Mouse (Mus musculus) large intestine, adult 2 months (tissue): Measurements from ENCODE around the gene Klk1b3. TPM values are rescaled to one million over a fixed set of nuclear protein-coding genes. Genes with fewer than 3 reads are reported as not detected.
"Not testable (repeated sequence)": the region's sequence is repeated elsewhere in the genome, so short reads cannot be mapped to it uniquely, and the experiment has no call there.

Source experiments
- DNase-seq: peaks from one replicate; pipeline ENCODE4 v3.0.0-alpha.2; 2012; ENCODE audit warnings: low read depth, low spot score
- WGBS: fragments of 180-500 bp; shearing (Covaris S2); methylation state at CpG from one replicate; pipeline ENCODE4 v1.1.7; 2018; 5-methylcytosine and 5-hydroxymethylcytosine counted together
- polyA plus RNA-seq: library from polyadenylated mRNA; depleted of rRNA; stranded (reverse); fragments of >200 nt; gene quantifications from 2 replicates; pipeline ENCODE4 v1.2.3, GENCODE M21; 2012; rRNA removed

Klk1b3 gene
- polyA plus RNA-seq: 0.12 and 0.18 TPM in 2 replicates

DNA sequence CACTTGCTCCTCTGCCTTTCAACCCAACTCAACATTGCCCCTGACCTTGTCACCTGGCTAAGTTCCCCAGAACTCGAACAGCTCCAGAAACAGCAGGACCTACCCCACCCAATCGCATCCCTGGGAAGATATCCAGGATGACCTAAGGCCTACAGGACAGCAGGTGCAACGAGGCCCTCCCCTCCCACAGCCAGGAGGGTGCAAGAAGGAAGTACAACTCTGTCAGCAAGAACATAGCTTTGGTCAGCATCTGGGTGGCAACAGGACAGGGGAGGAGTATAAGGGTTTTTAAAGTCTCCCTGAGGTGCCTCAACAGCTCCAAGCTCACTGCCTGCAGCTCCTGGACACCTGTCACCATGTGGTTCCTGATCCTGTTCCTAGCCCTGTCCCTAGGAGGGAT lies at the start of gene Klk1b3:
Gene Klk1b3, plus strand, starts transcription at position 301 of the 400 bp plus-strand sequence.
- 26% methylated on average over 3 of the region's 3 CpGs for WGBS
- no peak for DNase-seq

DNA sequence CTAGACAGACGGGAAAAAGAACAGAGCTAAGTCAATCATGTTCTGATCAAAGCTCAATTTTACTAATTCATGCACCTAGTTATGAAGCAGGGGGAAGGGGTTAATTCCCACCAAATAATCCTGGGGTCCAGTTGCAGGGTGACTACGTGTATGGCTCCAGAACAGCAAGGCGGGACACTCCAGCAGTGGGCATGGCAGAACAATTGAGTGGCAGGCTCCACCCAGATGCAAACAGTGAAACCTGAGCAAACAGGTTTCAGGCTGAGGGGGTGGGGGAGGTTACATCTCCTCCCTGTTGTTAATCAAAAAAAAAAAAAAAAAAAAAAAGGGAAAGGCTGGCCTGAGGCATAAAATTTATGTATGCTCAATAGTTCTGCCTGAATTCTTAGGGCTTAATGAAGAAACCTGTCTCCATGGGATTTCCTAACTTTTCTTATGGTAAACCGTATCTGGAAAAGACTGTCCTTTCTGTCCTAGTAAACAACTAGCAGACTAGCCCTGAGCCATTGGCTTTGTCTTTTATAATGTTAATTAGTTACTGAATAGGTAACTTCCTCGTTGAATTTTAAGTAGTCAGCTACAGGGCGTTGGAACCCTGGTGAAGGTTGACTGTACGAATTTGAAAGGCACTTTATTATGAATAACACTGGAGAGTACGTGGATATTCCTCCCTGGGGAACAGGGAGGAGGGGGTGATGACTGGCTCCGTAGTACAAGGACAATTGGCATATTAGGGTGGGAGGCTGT lies 18.5 kb upstream of the Klk1b3 start:
- WGBS: 26% methylated on average over 9 of the region's 9 CpGs
- no peak for DNase-seq

DNA sequence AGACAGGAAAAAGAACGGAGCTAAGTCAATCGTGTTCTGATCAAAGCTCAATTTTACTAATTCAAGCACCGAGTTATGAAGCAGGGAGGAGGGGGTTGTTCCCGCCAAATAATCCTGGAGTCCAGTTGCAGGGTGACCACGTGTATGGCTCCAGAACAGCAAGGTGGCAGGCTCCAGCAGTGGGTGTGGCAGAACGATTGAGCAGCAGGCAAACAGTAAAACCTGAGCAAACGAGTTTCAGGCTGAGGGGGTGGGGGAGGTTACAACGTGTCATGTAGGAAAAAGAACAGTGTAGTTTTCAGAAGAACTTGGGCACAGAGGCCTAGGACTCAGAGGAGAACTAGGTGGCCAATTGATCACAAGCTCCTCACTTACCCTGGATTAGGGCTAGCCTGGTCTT lies 11.5 kb upstream of the Klk1b3 start:
- not testable (repeated sequence) for DNase-seq
- 18% methylated on average over 8 of the region's 8 CpGs for WGBS

- DNase-seq: not testable (repeated sequence)
These were observed 10.1 kb upstream of the Klk1b3 start, which contains the start of gene Klk1b24 for GRCm38 (mm10) chr7:44187936-44188335. Gene Klk1b24 (plus strand): TSS chr7:44188236.

DNA sequence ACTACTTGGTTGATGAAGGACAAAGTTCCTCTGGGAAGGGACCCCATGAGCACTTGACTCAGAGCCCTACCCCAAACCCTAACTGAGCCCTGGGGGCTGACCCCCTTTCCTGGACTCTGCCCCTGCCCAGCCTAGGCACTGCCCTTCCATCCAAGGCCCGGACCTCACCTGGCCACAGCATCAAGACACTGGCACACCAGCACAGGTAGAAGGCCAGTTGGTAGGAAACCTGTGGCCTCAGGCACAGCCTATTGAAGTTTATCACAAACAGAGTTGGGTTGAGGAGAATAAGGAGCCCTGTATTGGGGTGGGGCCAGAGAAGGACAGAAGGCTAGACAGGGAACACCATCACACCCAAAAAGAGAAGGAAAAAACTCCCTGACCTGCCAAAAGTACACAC lies 4.5 kb upstream of the Klk1b3 start:
- WGBS: 86% methylated on average over 1 of the region's 1 CpGs
- not testable (repeated sequence) for DNase-seq

DNA sequence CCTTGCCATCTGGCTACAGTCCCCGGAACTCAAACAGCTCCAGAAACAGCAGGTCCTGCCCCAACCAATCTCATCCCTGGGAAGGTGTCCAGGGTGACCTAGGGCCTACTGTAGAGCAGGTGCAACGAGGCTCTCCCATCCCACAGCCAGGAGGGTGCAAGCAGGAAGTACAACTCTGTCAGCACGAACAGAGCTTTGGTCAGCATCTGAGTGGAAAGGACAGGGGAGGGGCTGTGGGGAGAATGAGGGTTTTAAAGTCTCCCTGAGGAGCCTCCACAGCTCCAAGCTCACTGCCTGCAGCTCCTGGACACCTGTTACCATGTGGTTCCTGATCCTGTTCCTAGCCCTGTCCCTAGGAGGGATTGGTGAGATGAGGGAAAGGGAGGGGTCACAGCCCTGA lies 9.1 kb downstream of the Klk1b3 start, which contains the start of gene Klk1b4:
Gene Klk1b4, plus strand, starts transcription at position 301 of the 400 bp plus-strand sequence.
- WGBS: 13% methylated on average over 3 of the region's 3 CpGs
- not testable (repeated sequence) for DNase-seq

- 88% methylated on average over 3 of the region's 3 CpGs for WGBS
- DNase-seq: no peak
These were observed 10.3 kb downstream of the Klk1b3 start for GRCm38 (mm10) chr7:44208307-44208706.

GRCm38 (mm10) chr7:44215645-44216044 lies 17.7 kb downstream of the Klk1b3 start, which contains the start of gene Klk1b5:
Gene Klk1b5 (plus strand): TSS chr7:44215945.
- 67% methylated on average over 1 of the region's 1 CpGs for WGBS
- no peak for DNase-seq

- peak; percentile 57 for DNase-seq
- 37% methylated on average over 10 of the region's 10 CpGs for WGBS
These were observed 23.6 kb downstream of the Klk1b3 start for GRCm38 (mm10) chr7:44221601-44222000.

GRCm38 (mm10) chr7:44222335-44222734 lies 24.3 kb downstream of the Klk1b3 start:
- DNase-seq: not testable (repeated sequence)
- 82% methylated on average over 6 of the region's 6 CpGs for WGBS

GRCm38 (mm10) chr7:44225076-44225475 lies 27.1 kb downstream of the Klk1b3 start, which contains the start of gene Klk1:
Gene Klk1 (plus strand): TSS chr7:44225360.
- WGBS: 19% methylated on average over 1 of the region's 1 CpGs
- peak; percentile 42 for DNase-seq

- DNase-seq: no peak
- 39% methylated on average over 3 of the region's 3 CpGs for WGBS
These were observed 37.9 kb downstream of the Klk1b3 start, which contains the start of gene Gm36864 for GRCm38 (mm10) chr7:44235909-44236308. Gene Gm36864 (plus strand): TSS chr7:44236177.

- no peak for DNase-seq
- WGBS: 49% methylated on average over 2 of the region's 2 CpGs
These were observed 41.9 kb downstream of the Klk1b3 start for GRCm38 (mm10) chr7:44239913-44240312.

DNA sequence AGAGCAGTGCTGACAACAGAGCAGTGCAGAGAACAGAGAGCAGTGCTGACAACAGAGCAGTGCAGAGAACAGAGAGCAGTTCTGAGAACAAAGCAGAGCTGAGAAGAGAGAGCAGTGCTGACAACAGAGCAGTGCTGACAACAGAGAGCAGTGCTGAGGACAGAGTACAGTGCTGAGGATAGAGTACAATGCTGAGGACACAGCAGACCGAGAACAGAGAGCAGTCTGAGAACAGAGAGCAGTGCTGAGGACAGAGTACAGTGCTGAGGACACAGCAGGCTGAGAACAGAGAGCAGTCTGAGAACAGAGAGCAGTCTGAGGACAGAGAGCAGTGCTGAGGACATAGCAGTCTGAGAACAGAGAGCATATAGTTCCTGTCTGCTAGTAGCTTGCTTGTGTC lies 42.7 kb downstream of the Klk1b3 start:
- WGBS: 40% methylated on average over 1 of the region's 1 CpGs
- no peak for DNase-seq

DNA sequence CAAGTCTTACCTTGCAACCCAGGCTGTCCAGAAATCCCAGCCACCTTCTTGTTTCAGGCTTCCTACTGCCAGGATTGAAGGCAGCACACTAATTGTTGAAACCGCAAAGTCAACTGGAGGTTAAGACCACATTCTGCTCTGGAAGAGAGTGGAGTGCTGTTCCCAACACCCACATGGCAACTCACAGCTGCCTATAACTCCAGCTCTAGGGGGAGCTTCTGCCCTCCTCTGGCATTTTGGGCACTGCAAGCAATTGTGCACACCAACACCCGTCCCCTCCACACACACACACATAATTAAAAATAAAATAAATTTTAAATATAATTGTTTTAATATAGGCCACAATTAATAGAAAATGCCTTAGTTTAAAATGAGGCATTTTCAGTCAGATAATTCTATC lies 43.2 kb downstream of the Klk1b3 start:
- WGBS: 71% methylated on average over 2 of the region's 2 CpGs
- DNase-seq: no peak

- no peak for DNase-seq
- 53% methylated on average over 1 of the region's 1 CpGs for WGBS
These were observed 46.1 kb downstream of the Klk1b3 start for GRCm38 (mm10) chr7:44244080-44244479.

GRCm38 (mm10) chr7:44246055-44246983 lies 48.3 kb downstream of the Klk1b3 start, which contains the start of the genes 1700028J19Rik and 2410002F23Rik:
Gene 1700028J19Rik (minus strand): TSS chr7:44246695.
Gene 2410002F23Rik (plus strand): TSS chr7:44246722.
- under 1% methylated on average over 62 of the region's 62 CpGs for WGBS
- peak; percentile 67 for DNase-seq

- WGBS: 1% methylated on average over 23 of the region's 23 CpGs
- no peak for DNase-seq
These were observed 49.0 kb downstream of the Klk1b3 start for GRCm38 (mm10) chr7:44246984-44247470.

GRCm38 (mm10) chr7:44247971-44248370 lies 50.0 kb downstream of the Klk1b3 start:
- DNase-seq: no peak
- WGBS: 47% methylated on average over 2 of the region's 2 CpGs

DNA sequence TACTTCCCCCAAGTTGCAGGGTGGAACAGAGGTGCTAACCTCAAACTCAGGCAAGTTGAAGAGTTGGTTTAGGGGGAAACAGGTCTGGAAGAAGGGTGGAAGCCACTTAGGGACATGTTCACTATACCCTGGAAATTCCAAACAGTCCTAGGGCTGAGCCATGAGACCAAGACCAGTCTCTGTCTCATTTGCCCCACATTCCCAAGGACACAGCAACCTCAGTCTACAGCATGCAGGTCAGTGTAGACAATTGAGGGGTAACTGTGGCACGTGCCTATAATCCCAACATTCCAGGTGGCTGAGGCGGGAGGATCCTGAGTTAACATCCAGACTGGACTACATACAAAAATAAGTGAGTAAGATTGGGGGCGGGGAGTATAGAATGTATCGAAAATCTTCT lies 51.3 kb downstream of the Klk1b3 start:
- WGBS: 81% methylated on average over 4 of the region's 4 CpGs
- no peak for DNase-seq
